8 mouse cellular contexts compared by ENCODE assay signal in genomic region chr6:114398626-114399025, GRCm38 (mm10). TPM values are rescaled to one million over a fixed set of nuclear protein-coding genes. Genes with fewer than 3 reads are reported as not detected.
DNase-seq lines count a peak whose midpoint lies in the region; ATAC-seq lines count a peak whose summit lies in the region.

No protein-coding gene starts in this region.

- ATAC-seq in kidney, embryonic 15.5 days (replicated peaks; ENCODE audit: low FRiP score): 0 out of 2 replicates have a peak, but pooled peaks have one; percentile 54
- ATAC-seq in stomach, embryonic 15.5 days (ENCODE audit: insufficient read depth, low FRiP score, low read depth): no peak

- WGBS in kidney, embryonic 15.5 days: 4% methylated on average over 9 of the region's 9 CpGs
- WGBS in stomach, embryonic 15.5 days: 8% methylated on average over 9 of the region's 9 CpGs

- no peaks in the 10 kb centered on the region for H3K9me3 ChIP-seq in kidney, embryonic 15.5 days (replicated peaks)
- no peaks in the 10 kb centered on the region for H3K9me3 ChIP-seq in stomach, embryonic 15.5 days

- no peak overlapping the region for H3K27ac ChIP-seq in brown adipose tissue, adult 24 weeks (replicated peaks; ENCODE audit: low read depth, low read length)
- no peak overlapping the region for H3K27ac ChIP-seq in kidney, embryonic 15.5 days
- H3K27ac ChIP-seq in stomach, embryonic 15.5 days: no peak overlapping the region

- H3K4me3 ChIP-seq in brown adipose tissue, adult 24 weeks (ENCODE audit: insufficient read depth, low read depth, low read length): peak overlapping the region; percentile 43; the same call in 1 of the 2 replicates
- peak overlapping the region; percentile 57 for H3K4me3 ChIP-seq in kidney, embryonic 15.5 days (replicated peaks)
- peak overlapping the region; percentile 52 for H3K4me3 ChIP-seq in stomach, embryonic 15.5 days (replicated peaks)

- no peaks in the 10 kb centered on the region for H3K4me1 ChIP-seq in brown adipose tissue, adult 24 weeks (ENCODE audit: control insufficient read depth, insufficient read depth, insufficient read length, low read length)
- H3K4me1 ChIP-seq in kidney, embryonic 15.5 days: peaks cover 18% of the 10 kb centered on the region
- H3K4me1 ChIP-seq in stomach, embryonic 15.5 days: peaks cover 16% of the 10 kb centered on the region; the same call in 1 of the 2 replicates

- no peaks in the 10 kb centered on the region for H3K36me3 ChIP-seq in kidney, embryonic 15.5 days
- no peaks in the 10 kb centered on the region for H3K36me3 ChIP-seq in stomach, embryonic 15.5 days

- DNase-seq in left cerebral cortex, adult 18-20 months (ENCODE audit: low spot score in 2 of 2): peak; percentile 75
- DNase-seq in left cerebral cortex, adult 11 months (ENCODE audit: low spot score): no peak
- DNase-seq in frontal cortex, postnatal 10 days (ENCODE audit: low spot score in 2 of 2): peak; percentile 57 to 73
- DNase-seq in lung, postnatal 36 days: peak; percentile 18
- DNase-seq in cerebellum, adult 11-12 months: no peak

- H3K27me3 ChIP-seq in kidney, embryonic 15.5 days: peaks cover 75% of the 10 kb centered on the region
- H3K27me3 ChIP-seq in stomach, embryonic 15.5 days (replicated peaks): peaks cover 36% of the 10 kb centered on the region

- H3K4me2 ChIP-seq in kidney, embryonic 15.5 days: peak overlapping the region; percentile 99
- H3K4me2 ChIP-seq in stomach, embryonic 15.5 days: peak overlapping the region; percentile 95

- H3K9ac ChIP-seq in kidney, embryonic 15.5 days: no peak overlapping the region
- no peak overlapping the region for H3K9ac ChIP-seq in stomach, embryonic 15.5 days

RNA-seq across cellular contexts. Expression of gene Hrh1, which starts 0.9 kb away (rescaled TPM):
- 10 to 100 TPM; 25.9 to 32.0 TPM for total RNA-seq in left cerebral cortex, adult 18-20 months (2021)
- 0.75 TPM in 1 of 2 replicates, not detected in the other for polyA plus RNA-seq in brown adipose tissue, adult 24 weeks (2012; ENCODE audit: insufficient read depth, insufficient read length, missing spikeins)
- 0.21 and 0.28 TPM in 2 replicates for polyA plus RNA-seq in kidney, embryonic 15.5 days (2015; fragmentation: Nextera tagmentation; extraction: Ambion mirVana)
- polyA plus RNA-seq in stomach, embryonic 15.5 days (2015; fragmentation: Nextera tagmentation; extraction: Ambion mirVana): 0.32 and 0.36 TPM in 2 replicates

Comparison
In these comparisons a context has a peak if more than half of its experiments do, and no peak if none do; other contexts are left out.
1. DNase-seq: peak in left cerebral cortex, adult 18-20 months (2 of 2), frontal cortex, postnatal 10 days (2 of 2) and lung, postnatal 36 days (single experiment); none in left cerebral cortex, adult 11 months (single experiment) and cerebellum, adult 11-12 months (single experiment).
2. Peak in every context shown above with its lines, with median percentiles within 50 percentile points of each other: H3K4me3 ChIP-seq.